Mouse (Mus musculus) retina, postnatal 7 days (tissue): Measurements from ENCODE around the gene Tex14.
A peak's percentile ranks its signal among the peaks of the same experiment; 100 is the strongest.

ENCODE experiments used
- DNase-seq: peaks from one replicate; pipeline ENCODE4 v3.0.0-alpha.2; 2012; ENCODE audit warnings: low read depth, low spot score

The Tex14 gene

DNA sequence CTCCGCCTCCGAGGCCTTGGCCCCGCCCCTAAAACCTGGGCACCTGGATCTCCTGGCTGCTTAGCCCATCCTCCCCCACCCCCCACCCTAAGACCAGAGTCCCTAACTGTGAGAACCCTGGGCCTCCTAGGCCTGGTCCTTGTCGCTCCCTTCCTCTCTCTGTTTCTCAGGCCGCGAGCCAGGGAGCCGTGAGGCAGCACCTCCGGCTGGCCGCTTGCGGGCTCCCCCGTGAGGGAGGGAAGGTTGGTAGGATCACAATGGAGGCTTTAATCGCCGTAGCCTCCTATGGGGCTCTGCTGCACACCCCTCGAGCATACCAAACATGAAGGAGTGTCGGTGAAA is 187.5 kb downstream of the Tex14 start:
- DNase-seq, result no peak

DNA sequence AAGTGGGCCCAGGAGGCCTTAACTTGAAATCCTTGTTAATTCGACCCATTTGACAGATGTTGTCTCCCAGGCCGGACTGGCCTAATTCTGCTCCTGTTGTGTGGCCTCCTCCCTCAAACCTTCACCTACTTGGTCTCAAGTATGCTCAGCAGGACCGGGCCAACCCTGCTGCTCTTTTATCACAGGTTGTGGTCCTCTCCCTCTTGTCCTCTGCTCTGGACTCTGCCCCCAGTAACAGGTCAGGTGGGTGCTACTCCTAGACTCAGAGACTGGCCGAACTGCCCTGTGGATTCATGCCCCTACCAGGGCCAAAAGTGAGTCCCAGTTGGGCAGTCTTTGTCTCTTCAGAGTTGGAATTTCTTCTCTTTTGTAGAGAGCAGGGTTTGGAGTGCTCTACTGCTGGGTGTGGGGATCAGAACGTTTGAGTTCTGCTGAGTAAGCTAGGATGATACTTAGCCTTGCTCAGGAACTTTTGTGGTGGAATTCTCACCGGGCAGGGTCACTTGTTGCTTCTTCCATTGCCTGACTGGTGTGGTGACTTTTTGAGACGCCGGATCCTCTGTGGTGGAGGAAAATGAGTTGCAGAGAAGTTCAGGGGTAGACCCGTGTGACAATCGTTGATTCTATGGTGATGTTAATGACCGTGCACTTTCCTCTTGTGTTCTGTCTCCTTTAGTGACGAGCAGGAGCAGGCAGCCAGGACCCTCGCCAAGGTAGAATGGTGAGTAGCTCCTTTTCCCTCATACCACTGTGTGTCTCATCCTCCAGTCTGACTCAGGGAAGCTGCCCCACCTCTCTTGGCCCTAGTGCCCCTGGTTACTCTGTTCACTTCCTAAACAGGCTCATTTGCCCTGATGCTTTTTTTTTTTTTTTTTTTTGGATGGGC is 188.1 kb downstream of the Tex14 start:
- no peak for DNase-seq

DNA sequence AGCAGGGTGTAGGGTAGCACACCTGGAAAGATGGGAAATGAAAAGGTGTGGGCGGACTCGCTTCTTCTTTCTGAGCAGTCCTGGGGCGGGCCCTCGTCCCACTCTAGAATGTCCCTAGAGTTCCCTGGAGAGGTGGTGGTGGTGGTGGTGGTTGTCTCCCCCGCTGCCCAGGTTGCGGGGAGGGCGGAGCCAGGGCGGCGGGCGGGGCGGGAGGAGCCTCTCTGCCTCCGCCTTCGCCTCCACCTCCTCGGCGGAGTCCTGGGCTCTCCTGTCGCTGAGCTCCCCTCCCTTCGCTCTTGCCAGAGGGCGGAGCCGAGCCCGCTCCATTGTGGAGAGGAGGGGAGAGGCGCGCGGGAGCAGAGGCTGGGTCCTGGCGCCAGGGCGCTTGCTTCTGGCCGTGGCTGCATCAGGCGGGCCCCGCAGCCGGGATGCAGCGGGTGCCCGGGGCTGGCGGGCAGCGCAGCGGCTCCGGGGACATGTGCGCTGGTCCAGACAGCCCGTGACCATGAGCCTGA is 190.5 kb downstream of the Tex14 start:
- DNase-seq, result peak; percentile 76

DNA sequence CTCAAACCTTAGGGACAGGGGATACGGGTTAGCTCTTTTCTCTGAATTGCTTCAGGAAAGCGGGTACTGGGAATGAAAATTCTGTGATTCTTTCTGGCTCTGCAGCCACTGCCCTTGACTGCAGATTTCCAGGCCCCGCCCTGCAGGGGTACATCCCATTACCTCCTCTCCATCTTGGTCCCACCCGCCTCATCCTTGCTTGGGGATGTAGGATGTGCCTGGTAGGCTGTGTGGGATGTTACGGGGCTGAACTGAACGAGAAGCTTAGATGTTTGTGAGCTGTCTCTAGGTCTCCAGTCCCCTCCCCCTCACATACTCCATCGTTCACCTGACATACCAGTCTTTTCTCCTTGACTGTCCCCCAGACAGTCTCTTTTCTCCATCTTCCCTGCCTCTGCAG is 191.1 kb downstream of the Tex14 start:
- no peak for DNase-seq

DNA sequence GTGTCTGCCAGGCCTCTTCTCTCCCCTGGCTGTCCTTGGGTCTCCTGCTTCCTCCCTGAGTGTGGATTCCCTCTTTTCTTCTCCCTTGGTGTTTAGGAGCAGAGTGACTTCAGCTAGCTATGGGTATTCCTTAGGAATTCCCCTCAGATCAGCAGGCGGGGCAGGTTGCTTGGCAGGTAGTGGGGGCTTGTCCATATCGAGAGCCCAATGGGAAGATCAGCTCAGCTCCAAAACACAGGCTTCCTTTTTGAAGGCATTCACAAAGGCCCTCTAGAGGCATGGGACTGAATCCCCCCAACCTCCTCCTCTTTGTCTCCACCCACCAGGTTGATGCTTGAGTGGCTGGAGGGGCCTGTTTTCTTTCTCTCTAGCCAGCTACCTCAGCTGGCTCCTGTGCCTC is 191.6 kb downstream of the Tex14 start:
- DNase-seq, result no peak

DNA sequence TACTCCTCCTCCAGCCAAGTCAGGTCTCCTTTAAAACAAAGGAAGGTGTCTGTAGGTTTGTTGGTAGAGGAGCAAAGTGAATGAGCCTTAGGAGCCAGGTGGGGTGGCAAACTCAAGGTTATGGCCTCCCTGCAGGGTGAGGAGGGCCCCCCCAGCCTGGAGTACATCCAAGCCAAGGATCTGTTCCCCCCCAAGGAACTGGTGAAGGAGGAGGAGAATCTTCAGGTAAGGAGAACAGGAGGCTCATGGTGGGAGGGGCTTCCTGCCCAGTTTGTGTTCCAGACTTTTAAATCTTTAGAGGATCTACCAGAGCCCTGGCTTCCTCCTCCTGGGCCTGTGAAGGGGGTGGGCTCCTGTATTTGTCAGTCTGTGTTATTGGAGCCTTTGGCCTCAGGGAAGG is 192.2 kb downstream of the Tex14 start:
- no peak for DNase-seq

DNA sequence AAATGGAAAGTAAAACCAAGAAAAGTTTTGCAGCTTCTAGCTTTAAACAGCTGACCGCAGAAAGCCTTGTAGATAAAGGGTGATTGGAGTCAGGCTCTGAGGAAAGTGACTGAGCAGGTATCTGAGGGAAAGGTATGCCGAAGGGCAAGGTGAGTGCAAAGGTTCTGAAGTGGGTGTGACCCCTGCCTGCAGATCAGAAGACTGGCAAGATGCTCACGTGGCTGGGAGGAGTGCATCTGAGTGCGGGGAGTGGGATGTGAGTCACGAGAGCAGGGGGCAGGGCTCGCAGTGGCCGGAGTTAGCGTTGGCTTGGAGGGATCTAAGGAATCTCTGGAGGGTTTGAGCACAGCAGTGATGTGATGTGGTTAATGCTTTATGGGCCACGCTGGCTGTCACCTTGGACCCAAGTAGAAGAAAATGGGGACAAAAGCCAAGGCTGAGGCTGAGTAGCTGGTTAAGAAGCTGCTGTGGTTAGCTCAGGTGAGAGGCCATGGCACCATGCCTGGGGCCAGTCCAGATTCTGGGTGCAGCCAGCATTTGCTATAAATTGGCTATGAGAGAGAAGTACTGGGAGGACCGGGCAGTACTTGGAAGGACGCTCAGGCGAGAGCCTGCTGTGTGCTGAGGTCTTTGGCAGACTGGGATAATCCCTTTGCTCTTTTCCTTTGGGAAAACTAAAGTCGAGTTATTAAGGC is 194.7 kb downstream of the Tex14 start:
- DNase-seq, result no peak

DNA sequence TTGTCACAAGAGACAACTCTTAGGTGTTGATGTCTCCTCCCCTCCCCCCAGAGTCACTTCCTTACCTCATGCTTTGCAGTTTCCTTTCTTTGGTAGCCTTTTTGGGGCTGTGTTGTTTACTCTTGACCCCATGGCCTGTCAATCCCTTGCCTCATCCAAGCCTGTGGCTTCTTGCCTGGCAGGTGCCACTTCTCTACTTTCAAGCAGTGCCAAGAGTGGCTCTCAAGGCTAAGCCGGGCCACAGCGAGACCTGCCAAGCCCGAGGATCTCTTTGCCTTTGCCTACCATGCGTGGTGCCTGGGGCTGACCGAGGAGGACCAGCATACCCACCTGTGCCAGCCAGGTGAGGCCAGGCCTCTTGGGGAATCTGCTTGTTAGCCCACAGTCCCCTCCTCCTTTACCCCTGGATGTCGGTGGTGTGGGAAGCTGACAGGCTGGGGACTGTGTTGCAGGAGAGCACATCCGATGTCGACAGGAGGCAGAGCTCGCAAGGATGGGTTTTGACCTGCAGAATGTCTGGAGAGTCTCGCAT is 195.5 kb downstream of the Tex14 start:
- DNase-seq, result no peak

DNA sequence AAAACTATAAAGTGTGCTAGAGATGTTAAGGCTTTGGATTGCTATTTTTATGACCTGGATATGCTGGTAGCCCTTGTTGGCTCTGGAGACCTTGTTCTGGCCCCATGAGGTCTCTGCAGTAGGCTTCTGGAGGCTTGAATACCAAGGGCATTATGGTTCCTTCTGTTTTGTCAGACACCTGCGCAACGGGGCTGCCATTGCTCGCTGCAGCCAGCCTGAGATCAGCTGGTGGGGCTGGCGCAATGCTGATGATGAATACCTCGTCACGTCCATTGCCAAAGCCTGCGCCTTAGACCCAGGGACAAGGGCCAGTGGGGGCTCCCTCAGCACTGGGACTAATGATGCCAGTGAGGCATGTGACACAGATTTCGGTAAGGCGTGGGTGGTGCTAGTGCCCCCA is 197.4 kb downstream of the Tex14 start:
- DNase-seq, result no peak

DNA sequence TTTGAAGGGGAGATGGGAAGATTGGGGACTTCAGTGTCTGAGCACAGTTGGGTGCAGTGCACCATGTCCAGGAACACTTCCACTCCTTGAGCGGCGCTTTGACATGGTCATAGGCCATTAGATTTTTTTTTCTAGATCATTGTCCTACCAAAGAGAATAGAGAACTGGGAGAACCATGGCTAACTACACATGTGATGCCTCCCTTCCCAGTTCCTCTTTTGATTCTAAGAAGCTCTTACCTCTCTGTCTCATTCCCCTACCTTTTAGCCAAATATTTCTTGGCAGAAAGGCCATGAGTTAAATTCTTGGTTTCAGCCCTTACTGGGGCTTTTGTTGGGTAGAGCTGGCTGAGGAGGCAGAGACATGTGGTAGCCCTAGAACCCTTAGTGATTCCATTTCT is 198.7 kb downstream of the Tex14 start:
- no peak for DNase-seq
